Mouse (Mus musculus) heart, postnatal 25 days (tissue): Measurements from ENCODE around the gene Ifi206. TPM values are rescaled to one million over a fixed set of nuclear protein-coding genes. Genes with fewer than 3 reads are reported as not detected.
A peak's percentile ranks its signal among the peaks of the same experiment; 100 is the strongest.

ENCODE experiments used
- DNase-seq: peaks from one replicate; pipeline ENCODE4 v3.0.0; 2022; ENCODE audit warnings: low spot score
- intact Hi-C: fragments of 180-260 bp; cut with DNase I; formaldehyde crosslinking; loops from one replicate; pipeline ENCODE4 v1.15.1; 2025
- microRNA-seq: library from miRNA; unstranded; fragments of <30 nt; microRNA quantifications from one replicate; pipeline ENCODE4 v1.2.0, GENCODE M21; 2022
- total RNA-seq, 2 experiments: library from RNA; stranded (reverse); gene quantifications; 2 replicates each; pipeline ENCODE4 v1.2.3; 2021

Gene Ifi206
- total RNA-seq, 2 experiments from 2014 or later, result 0.10 to 0.22 TPM

DNA sequence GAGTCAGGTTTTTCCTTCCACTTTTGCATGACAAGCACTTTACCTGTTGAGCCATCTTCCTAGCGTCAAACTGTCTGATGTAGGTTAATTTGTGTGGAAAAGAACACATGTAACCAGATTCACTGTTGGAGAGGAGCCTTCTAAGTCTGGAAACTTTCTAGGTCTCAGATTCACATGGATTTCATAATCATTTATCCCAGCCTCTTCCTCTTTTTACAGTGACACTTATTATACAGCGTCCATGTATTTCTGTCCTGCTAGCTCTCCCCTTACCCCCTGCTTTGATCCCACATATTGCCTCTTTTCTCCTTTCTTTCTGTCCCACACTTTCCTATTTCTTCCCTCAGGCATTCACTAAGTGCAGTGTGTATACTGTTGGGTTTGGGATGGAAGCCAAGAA lies 64.5 kb downstream of the Ifi206 start:
- DNase-seq, result no peak
- intact Hi-C loops, result no loop called here

DNA sequence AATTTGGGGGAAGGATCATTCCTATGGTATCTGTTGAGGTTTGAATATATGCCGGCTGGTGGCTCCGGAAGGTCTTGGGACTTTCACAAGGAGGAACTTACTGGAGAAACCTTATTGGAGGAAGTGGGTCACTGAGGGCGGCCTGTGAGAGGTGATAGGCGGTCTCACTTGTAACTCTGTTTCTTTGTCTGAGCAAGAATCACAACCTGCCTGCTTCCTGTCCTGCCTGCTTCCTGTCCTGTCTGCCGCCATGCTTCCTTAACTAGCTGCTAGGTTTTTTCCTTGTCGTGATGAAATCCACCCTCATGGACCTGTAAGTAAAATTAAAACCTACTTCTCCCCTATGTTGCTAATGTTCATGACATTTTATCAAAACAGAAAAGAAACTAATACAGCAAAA lies 70.5 kb downstream of the Ifi206 start:
- DNase-seq, result peak; percentile 26
- intact Hi-C loops, result no loop called here

DNA sequence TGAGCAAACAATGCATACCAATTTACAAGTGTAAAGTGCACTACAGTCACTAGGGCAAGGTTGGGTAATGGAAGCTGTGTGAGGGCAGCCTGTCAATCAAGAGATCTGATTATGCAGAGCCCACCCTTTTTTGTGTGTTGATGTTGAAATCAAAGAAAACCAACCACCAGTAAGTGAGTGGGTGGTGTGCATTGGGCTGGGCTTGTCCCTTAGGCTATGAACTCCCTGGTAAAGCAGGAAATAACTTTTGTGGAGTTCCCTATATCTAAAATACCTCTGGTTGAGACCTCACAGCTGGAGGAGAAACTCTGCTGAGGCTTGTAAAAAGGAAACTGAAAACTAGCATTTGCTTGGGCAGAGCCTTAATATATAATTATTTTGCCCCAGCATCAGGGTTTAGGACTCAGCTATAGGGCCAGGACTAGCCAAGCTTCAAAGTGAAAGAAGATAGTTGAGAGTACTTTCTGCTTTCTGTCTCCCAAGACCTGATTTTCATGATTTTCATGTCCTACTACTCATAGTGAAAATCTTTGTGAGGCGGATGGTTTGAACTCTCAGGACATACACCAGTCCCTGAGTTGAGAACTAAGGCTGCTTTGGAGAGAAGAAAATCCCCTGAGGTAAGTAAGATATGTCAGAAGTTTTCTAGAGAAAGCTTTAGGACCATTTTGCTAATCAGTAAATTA lies 71.8 kb downstream of the Ifi206 start:
- intact Hi-C loops, result no loop called here
- DNase-seq, result no peak

DNA sequence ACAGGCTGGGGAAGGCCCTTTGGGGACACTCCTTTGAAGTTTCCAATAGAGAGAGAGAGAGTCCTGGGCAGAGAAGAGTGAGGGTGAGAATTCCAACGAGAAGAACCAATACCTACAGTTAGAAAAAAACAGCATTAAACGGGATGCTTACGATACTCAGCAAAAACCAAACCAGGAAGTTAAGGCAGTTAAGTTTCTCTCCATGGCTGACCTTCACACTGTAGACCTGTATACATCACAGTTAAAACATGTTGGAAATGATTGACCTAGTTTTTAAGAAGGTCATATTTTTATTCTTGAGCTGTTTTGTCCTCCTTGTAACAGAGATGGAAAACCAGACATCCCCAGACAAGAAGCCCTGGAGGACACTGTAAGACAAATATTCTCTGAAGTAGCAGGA lies 72.3 kb downstream of the Ifi206 start:
- intact Hi-C loops, result no loop called here
- no peak for DNase-seq

Small RNAs within 50 kb of the gene (microRNA-seq; reads per million reads assigned to microRNA genes)
- not detected for gene Gm44481

Other genes starting within 250 kb of the Ifi206 start
- gene Olfr418, start 225.0 kb downstream of the Ifi206 start, total RNA-seq, result not detected
- not detected for gene Mptx2, start 213.3 kb downstream of the Ifi206 start, total RNA-seq
- under 1 TPM; 0.52 to 0.61 TPM for gene Ackr1, start 157.3 kb downstream of the Ifi206 start, total RNA-seq
- 1 to 10 TPM; 1.2 to 1.6 TPM for gene Aim2, start 140.2 kb downstream of the Ifi206 start, total RNA-seq
- 1 to 10 TPM; 2.2 to 3.1 TPM for gene Cadm3, start 123.3 kb downstream of the Ifi206 start, total RNA-seq
- under 1 TPM in 1 of 2 experiments, not detected in 1; 0.08 TPM for gene Ifi214, start 44.9 kb upstream of the Ifi206 start, total RNA-seq
- under 1 TPM; 0.10 to 0.25 TPM for gene Ifi213, start 108.2 kb upstream of the Ifi206 start, total RNA-seq
- under 1 TPM; 0.59 to 0.60 TPM for gene Ifi209, start 139.9 kb upstream of the Ifi206 start, total RNA-seq
- gene Ifi208, start 182.6 kb upstream of the Ifi206 start, total RNA-seq, result under 1 TPM; 0.28 to 0.42 TPM